Comparison of ENCODE assay signal across 13 mouse cellular contexts in genomic region chr1:57773326-57773725, GRCm38 (mm10). TPM values are rescaled to one million over a fixed set of nuclear protein-coding genes. Genes with fewer than 3 reads are reported as not detected.
DNase-seq lines count a peak whose midpoint lies in the region; ATAC-seq and TF ChIP-seq lines count a peak whose summit lies in the region.
"Had no signal": no experiment of that assay in that cellular context is flagged by ENCODE, and none has a peak within 500 bp of the region (broad histone marks: within the 10 kb centered on the region; RNA-seq: fewer than 3 reads in every experiment).

No protein-coding gene starts in this region.

- H3K79me2 ChIP-seq in heart, adult 2 months (replicated peaks; ENCODE audit: control insufficient read depth, insufficient read depth, low read length): no peaks in the 10 kb centered on the region

- no peak overlapping the region for H3K4me3 ChIP-seq in heart, embryonic 13.5 days
- no peak overlapping the region for H3K4me3 ChIP-seq in heart, adult 2 months
- no peak overlapping the region for H3K4me3 ChIP-seq in stomach, embryonic 14.5 days (ENCODE audit: low read depth, low read length)
- no peak overlapping the region for H3K4me3 ChIP-seq in stomach, postnatal 0 days (ENCODE audit: low read depth, low read length)

- intact Hi-C loops in heart, adult 2 months (cut with DNase I): loop anchor here (10.0 kb wide), 1 partner anchor 191 kb away; no protein-coding TSS in a partner anchor

- H3K27me3 ChIP-seq in heart, embryonic 13.5 days (replicated peaks): no peaks in the 10 kb centered on the region
- H3K27me3 ChIP-seq in heart, adult 2 months (ENCODE audit: control insufficient read depth, insufficient read depth, low read length): no peaks in the 10 kb centered on the region
- H3K27me3 ChIP-seq in stomach, embryonic 14.5 days (ENCODE audit: control insufficient read depth, insufficient read depth, low read length): no peaks in the 10 kb centered on the region
- no peaks in the 10 kb centered on the region for H3K27me3 ChIP-seq in stomach, postnatal 0 days (ENCODE audit: control insufficient read depth, insufficient read depth, low read length)
- H3K27me3 ChIP-seq: forebrain, embryonic 15.5 days; Patski had no signal

- 83% methylated on average over 5 of the region's 5 CpGs for WGBS in heart, embryonic 13.5 days
- WGBS in heart, adult 2 months: 94% methylated on average over 5 of the region's 5 CpGs
- 76% methylated on average over 5 of the region's 5 CpGs for WGBS in stomach, embryonic 14.5 days
- WGBS in stomach, postnatal 0 days: 70% methylated on average over 5 of the region's 5 CpGs

- DNase-seq in heart, adult 2 months: no peak
- DNase-seq in kidney, adult 8-10 months: peak; percentile 35 to 43
- no peak for DNase-seq in kidney, adult 18-20 months
- no peak for DNase-seq in stomach, postnatal 0 days (ENCODE audit: low spot score)
- no peak for DNase-seq in layer of hippocampus, postnatal 10 days (ENCODE audit: low spot score in 2 of 2)
- DNase-seq in yolk sac, embryonic 10.5 days (ENCODE audit: low spot score): no peak
- DNase-seq: cerebellum, adult 18-20 months had no signal

- ATAC-seq in heart, embryonic 13.5 days (ENCODE audit: extremely low read depth, insufficient number of reproducible peaks, low FRiP score, low TSS enrichment): no peak
- ATAC-seq in stomach, embryonic 14.5 days (ENCODE audit: insufficient number of reproducible peaks, insufficient read depth, low FRiP score, low read depth): no peak
- no peak for ATAC-seq in stomach, postnatal 0 days (ENCODE audit: low FRiP score, low TSS enrichment)

- H3K9ac ChIP-seq in heart, embryonic 13.5 days: no peak overlapping the region
- H3K9ac ChIP-seq in heart, adult 2 months (ENCODE audit: low read depth, low read length): no peak overlapping the region
- H3K9ac ChIP-seq in stomach, embryonic 14.5 days (replicated peaks; ENCODE audit: low read depth, low read length): no peak overlapping the region
- H3K9ac ChIP-seq in stomach, postnatal 0 days (ENCODE audit: low read length): no peak overlapping the region
- H3K9ac ChIP-seq: liver, embryonic 14.5 days had no signal

- TF ChIP-seq POLR2A in heart, adult 2 months (IDR thresholded peaks at IDR 0.05; ENCODE audit: insufficient read depth, low read depth, low read length): no peak

- H3K4me2 ChIP-seq in heart, embryonic 13.5 days: peak overlapping the region; percentile 86
- peak overlapping the region; percentile 76; the same call in 1 of the 2 replicates for H3K4me2 ChIP-seq in stomach, embryonic 14.5 days (replicated peaks; ENCODE audit: low read depth, low read length)
- no peak overlapping the region for H3K4me2 ChIP-seq in stomach, postnatal 0 days (replicated peaks; ENCODE audit: low read depth)

- peaks cover 5% of the 10 kb centered on the region; the same call in 1 of the 2 replicates for H3K4me1 ChIP-seq in heart, embryonic 13.5 days
- H3K4me1 ChIP-seq in heart, adult 2 months (ENCODE audit: control insufficient read depth, insufficient read depth, low read length): no peaks in the 10 kb centered on the region
- peaks cover 5% of the 10 kb centered on the region; the same call in 1 of the 2 replicates for H3K4me1 ChIP-seq in stomach, embryonic 14.5 days (ENCODE audit: control insufficient read depth, insufficient read depth, low read length)
- H3K4me1 ChIP-seq in stomach, postnatal 0 days (replicated peaks; ENCODE audit: control insufficient read depth, insufficient read depth): no peaks in the 10 kb centered on the region

- 0 out of 2 replicates have a peak overlapping the region, but pooled peaks have one; percentile 97 for H3K27ac ChIP-seq in heart, embryonic 13.5 days (replicated peaks)
- H3K27ac ChIP-seq in heart, adult 2 months: no peak overlapping the region
- no peak overlapping the region for H3K27ac ChIP-seq in stomach, embryonic 14.5 days (ENCODE audit: low read length)
- no peak overlapping the region for H3K27ac ChIP-seq in stomach, postnatal 0 days (replicated peaks)
- H3K27ac ChIP-seq: liver, embryonic 14.5 days had no signal

- H3K36me3 ChIP-seq in heart, embryonic 13.5 days: no peaks in the 10 kb centered on the region
- H3K36me3 ChIP-seq in heart, adult 2 months (ENCODE audit: control insufficient read depth, insufficient read depth, low read length): no peaks in the 10 kb centered on the region
- H3K36me3 ChIP-seq in stomach, embryonic 14.5 days (ENCODE audit: control insufficient read depth, insufficient read depth, low read length): no peaks in the 10 kb centered on the region
- H3K36me3 ChIP-seq in stomach, postnatal 0 days (ENCODE audit: control insufficient read depth, insufficient read depth, low read length): no peaks in the 10 kb centered on the region
- H3K36me3 ChIP-seq: forebrain, embryonic 15.5 days had no signal

- no peak for TF ChIP-seq CTCF in heart, adult 2 months (IDR thresholded peaks at IDR 0.05)
- TF ChIP-seq CTCF in stomach, postnatal 0 days (IDR thresholded peaks at IDR 0.05; ENCODE audit: low read depth): no peak

- H3K9me3 ChIP-seq in heart, embryonic 13.5 days: no peaks in the 10 kb centered on the region
- no peaks in the 10 kb centered on the region for H3K9me3 ChIP-seq in stomach, embryonic 14.5 days (ENCODE audit: control insufficient read depth, low read depth, low read length)
- H3K9me3 ChIP-seq in stomach, postnatal 0 days (ENCODE audit: control insufficient read depth, low read length): no peaks in the 10 kb centered on the region
- H3K9me3 ChIP-seq: forebrain, embryonic 15.5 days had no signal

- TF ChIP-seq EP300 in heart, adult 2 months (IDR thresholded peaks at IDR 0.05; ENCODE audit: insufficient read depth, low read depth, low read length): no peak
- no peak for TF ChIP-seq EP300 in stomach, postnatal 0 days (optimal IDR thresholded peaks at IDR 0.05)

RNA-seq across cellular contexts. Expression of gene Spats2l, which starts 0.6 kb away (rescaled TPM):
- polyA plus RNA-seq in heart, embryonic 13.5 days (2015; fragmentation: Nextera tagmentation; extraction: Ambion mirVana): 49.5 and 52.1 TPM in 2 replicates
- total RNA-seq in heart, adult 2 months (2021): 1 to 10 TPM; 6.1 to 7.2 TPM
- polyA plus RNA-seq in heart, adult 2 months (2012; rRNA removed): 5.1 and 6.7 TPM in 2 replicates
- 130 and 132 TPM in 2 replicates for polyA plus RNA-seq in stomach, embryonic 14.5 days (2014; fragmentation: Nextera tagmentation; extraction: Ambion mirVana)
- 59.4 and 73.8 TPM in 2 replicates for polyA plus RNA-seq in stomach, postnatal 0 days (2015; fragmentation: Nextera tagmentation; extraction: Ambion mirVana)
- 10 to 100 TPM; 38.0 to 39.3 TPM for total RNA-seq in layer of hippocampus, postnatal 10 days (2021)
- total RNA-seq: common myeloid progenitor, adult 5-6 weeks had no signal

Comparison
In these comparisons a context has a peak if more than half of its experiments do, and no peak if none do; other contexts are left out.
1. DNase-seq: peak in kidney, adult 8-10 months (2 of 2); none in heart, adult 2 months (0 of 2), kidney, adult 18-20 months (single experiment), stomach, postnatal 0 days (single experiment), layer of hippocampus, postnatal 10 days (0 of 2) and yolk sac, embryonic 10.5 days (single experiment).